Mouse (Mus musculus): ENCODE results near the gene Fntb.
"Not testable (repeated sequence)": the region's sequence is repeated elsewhere in the genome, so short reads cannot be mapped to it uniquely, and the experiment has no call there.

Gene Fntb

GRCm38 (mm10) chr12:76765354-76765851, at the start of gene Fntb, which contains the start of gene Churc1:
TSS of gene Fntb (plus strand) at chr12:76765589.
TSS of gene Churc1 (plus strand) at chr12:76765538.
- DNase-seq (ENCODE audit: low spot score in 2 of 2) = peak; percentile 86

GRCm38 (mm10) chr12:76718384-76718783, 47.0 kb upstream of the Fntb start:
- DNase-seq (ENCODE audit: low spot score in 2 of 2) = no peak

- DNase-seq (ENCODE audit: low spot score in 2 of 2) = no peak
Observed at GRCm38 (mm10) chr12:76720572-76720971, 44.8 kb upstream of the Fntb start.

DNA sequence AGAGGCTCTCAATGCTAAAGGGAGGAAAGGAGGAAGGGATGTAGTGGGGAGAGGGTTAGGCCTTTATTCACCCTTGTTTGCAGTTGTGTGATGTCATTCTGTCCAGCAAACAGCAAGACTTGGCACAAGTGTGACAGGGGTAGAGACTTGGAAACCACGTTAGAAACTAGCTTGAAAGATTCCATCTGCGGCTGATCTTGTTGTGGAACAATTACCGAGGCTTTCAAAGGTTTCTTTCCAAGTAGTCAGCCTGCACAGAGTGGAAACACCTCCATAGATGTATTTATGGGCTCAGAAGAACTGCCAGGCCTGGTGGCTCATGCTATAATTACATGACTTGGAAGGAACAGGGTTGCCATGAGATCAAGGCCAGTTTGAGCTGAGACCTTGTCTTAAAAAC, 43.4 kb upstream of the Fntb start:
- DNase-seq (ENCODE audit: low spot score in 2 of 2) = no peak

GRCm38 (mm10) chr12:76727955-76728354, 37.4 kb upstream of the Fntb start:
- no peak for DNase-seq (ENCODE audit: low spot score in 2 of 2)

DNA sequence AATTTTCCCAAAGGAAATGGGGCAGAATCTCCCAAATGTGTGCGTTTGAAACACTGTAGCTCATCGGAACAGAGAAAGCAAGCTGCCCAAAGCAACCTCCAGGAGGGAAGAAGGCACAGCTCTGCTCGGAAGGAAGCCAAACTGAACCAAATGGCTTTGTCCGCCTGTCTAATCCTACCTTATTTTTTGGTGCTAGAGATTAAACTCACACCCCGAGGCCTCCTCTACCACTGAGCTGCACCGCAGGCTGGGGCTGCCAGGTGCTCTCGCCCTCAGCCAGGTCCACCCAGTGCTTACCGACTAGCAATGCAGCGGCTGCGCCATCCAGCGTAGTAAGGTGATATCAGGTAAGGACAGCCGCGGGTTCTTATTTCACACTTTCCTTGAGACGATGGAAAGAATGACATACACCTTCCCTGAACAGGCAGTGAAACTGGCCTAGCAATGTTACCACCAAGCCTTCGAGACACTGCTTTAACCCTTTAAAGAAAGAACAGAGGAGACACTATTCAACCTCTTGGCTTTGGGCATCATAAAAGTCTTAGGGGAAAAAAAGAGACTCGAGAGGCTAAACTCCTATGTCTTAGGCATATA, 14.4 kb upstream of the Fntb start:
- DNase-seq (ENCODE audit: low spot score in 2 of 2) = no peak

DNA sequence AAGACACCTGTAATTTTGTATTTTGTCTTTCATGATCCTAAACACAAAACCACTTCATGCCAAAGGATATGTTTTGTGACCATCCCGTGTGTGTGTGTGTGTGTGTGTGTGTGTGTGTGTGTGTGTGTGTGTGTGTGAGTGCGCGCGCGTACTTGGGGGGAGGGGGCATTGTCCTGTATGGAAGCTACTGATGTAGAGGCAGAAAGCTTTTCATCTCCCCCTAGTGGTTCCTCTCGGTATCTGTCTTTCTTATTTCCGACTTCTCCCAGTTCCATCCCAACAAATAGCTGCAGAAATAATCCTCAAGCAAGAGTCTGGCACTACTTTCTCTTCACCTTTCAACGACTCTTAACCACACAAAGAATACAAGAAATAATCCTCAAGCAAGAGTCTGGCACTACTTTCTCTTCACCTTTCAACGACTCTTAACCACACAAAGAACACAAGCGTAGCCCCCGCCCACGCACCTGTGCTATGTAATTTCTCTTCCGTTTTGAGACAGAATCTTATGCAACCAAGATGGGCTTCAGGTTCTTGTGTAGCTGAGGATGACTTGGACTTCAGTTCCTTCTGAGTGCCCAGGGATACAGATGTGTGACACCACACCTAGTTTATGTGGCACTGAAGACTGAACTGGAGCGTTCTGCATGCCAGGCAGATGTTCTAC, 12.6 kb upstream of the Fntb start:
- no peak for DNase-seq (ENCODE audit: low spot score in 2 of 2)

DNA sequence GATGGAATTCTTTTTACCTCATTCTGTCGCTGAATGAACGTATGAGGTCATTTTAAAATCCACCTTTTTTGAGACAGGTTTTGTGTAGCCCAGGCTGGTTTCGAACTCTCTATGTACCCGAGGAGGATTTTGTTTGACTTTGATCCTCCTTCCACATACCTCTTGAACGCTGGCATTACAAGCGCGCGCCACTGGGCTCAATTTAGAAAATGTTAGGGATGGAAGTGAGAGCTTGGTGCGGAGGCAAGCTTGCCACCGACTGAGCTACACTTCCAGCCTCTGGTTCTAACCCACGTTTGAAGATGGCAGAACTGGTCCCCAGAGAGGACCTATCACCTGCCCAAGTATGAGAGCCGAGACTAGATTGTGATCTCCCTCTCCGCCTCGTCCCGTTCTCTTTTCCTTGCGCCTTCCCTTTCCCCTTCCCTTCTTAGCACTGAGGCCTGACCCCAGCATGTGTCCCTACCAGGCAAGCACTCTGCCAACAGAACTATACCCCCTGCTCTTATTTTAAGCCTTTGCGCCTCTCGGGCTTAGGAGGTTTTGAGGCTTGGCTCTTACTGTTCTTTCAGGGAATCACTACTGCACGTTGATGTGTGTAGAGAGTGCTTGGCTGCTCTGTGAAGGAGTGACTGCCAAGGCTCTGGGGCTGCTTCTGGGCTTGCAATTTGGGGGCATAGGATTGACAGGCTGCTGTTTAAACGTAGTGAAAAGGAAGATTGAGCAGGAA, 677 bp downstream of the Fntb start:
- peak in 1 of 2 experiments; percentile 27 for DNase-seq (ENCODE audit: low spot score in 2 of 2)

DNA sequence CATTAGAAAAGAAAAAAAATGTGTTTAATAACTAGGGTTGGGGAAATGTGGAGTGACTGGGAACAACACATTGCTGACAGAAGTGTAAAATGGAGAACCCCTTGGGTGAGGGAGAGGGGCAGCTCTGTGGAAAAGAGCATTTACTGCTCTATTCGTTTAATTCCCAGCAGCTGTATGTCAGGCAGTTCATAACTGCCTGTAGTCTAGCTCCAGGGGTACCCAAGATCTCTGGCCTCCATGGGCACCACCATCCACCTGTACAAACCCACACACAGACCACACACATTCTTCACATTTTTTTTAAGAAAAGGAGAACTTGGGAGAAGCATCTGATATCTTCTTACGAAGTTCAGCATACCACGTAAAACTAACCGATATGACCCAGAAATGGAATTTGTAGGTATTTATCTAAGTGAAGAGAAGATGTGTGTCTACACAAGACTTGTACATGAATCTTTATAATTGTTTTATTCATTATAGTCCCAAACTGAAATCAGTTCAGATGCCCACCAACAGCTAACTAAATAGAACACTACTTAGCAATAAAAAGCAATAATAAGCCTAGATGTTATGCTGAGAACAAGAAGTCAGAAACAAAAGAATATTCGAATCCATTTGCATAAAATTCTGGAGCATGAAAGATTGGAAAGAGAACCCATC, 5.6 kb downstream of the Fntb start:
- no peak for DNase-seq (ENCODE audit: low spot score in 2 of 2)

GRCm38 (mm10) chr12:76771540-76771939, 6.2 kb downstream of the Fntb start:
- no peak for DNase-seq (ENCODE audit: low spot score in 2 of 2)

DNA sequence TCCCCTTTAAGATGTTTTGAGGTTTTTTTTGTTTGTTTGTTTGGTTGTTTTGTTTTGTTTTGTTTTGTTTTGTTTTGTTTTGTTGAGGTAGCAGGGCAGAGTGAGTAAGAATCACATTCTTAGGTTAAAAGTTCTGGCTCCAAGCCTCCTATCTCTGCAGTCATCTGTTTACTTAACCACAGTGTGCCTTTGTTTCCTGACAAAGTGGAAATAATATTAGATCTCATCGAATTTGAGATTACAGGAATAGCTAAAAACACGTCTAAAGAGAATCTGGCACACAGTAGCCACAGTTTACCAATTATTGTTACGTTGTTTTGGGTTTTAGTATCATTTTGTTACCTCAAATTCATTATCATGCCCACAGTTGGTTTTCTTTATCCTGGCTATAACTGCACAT, 9.3 kb downstream of the Fntb start:
- no peak for DNase-seq (ENCODE audit: low spot score in 2 of 2)

GRCm38 (mm10) chr12:76775132-76775531, 9.7 kb downstream of the Fntb start:
- no peak for DNase-seq (ENCODE audit: low spot score in 2 of 2)

- DNase-seq (ENCODE audit: low spot score in 2 of 2) = no peak
Observed at GRCm38 (mm10) chr12:76776898-76777297, 11.5 kb downstream of the Fntb start.

GRCm38 (mm10) chr12:76777845-76778244, 12.5 kb downstream of the Fntb start:
- DNase-seq (ENCODE audit: low spot score in 2 of 2) = no peak

DNA sequence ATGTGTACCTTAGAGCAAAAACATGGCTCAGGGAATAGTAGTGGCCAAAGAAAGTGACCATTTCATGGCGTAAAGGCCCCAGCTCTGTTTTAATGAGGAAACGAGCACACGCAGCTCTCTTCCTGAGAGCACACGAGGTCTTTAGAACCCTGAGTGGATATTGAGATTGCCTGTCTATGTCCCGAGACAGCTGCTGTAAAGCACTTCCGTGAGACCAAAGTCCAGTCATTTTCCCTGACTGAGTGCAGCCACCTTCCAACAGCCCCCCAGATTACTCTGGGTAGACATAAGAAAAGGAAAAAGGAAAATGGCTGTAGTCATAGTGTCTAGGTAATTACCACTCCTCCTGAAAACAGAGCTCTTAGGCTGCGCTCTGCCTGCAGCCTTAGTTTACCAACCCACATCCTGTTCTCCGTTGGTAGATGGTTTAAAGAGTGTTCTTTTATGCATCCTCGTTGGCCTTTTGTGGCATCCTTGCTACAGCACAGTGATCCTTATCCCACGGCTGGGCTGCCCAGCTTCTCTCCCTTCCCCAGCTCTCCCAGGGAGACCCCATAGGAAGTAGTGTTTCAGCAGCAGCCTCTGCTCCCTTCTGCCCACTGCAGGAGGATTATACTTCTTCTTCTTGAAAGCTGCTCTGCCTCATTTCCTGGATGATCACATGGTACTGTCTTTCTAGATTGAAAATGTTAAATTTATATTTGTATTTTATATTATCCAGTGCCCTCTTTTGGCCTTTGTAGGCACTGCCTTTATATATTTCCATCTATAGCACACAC, 13.1 kb downstream of the Fntb start:
- DNase-seq (ENCODE audit: low spot score in 2 of 2) = no peak

DNA sequence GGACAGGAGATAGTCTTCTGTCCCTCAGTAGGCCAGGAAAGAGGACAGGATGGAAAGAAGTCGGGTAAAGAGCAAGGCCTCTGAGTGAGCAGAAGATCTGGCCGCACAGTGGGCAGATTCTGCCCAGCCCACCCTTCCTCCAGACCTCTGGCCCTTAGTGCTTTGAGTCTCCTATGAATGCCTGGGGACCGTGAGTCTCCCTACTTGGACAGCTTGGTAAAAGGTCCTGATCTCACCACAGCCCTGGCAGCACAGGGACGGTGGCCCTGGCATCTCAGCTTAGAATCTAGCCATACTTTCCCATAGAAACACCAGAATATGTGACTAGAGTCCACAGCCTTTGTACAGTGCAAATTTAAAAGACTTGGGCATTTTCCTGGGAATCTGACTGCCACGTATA, 14.6 kb downstream of the Fntb start:
- DNase-seq (ENCODE audit: low spot score in 2 of 2) = no peak

GRCm38 (mm10) chr12:76780639-76781468, 15.5 kb downstream of the Fntb start:
- DNase-seq (ENCODE audit: low spot score in 2 of 2) = no peak

GRCm38 (mm10) chr12:76784056-76784619, 18.7 kb downstream of the Fntb start:
- no peak for DNase-seq (ENCODE audit: low spot score in 2 of 2)

DNA sequence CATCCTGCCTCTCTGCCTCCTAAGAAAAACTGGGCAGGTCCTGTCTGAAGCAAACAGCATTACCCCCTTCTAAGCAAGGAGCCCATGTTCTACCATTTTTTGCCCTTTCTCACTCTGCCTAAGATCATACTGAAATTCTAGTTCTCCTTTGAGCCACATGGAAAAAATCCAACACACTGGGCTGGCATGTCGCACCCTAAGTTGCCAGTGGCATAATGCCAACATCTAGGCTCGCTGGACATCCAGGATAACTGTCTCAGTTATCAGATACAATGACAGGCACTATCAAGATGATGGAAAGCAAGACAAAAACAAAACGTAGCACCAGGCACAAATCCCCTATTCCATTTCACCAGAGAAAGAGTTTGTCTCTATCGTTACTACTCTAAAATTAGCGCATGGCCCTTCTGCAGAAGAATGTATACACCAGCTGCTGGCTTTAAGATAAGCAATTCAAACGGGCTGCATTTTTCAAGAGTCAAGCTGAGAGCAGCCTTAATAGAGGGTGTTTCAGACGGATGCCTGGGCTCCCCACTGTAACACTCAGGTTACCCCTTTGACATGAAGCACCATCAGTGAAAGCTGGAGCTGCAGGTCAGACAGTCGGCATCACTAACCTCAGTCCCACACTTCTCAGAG, 25.2 kb downstream of the Fntb start:
- no peak for DNase-seq (ENCODE audit: low spot score in 2 of 2)

- not testable (repeated sequence) for DNase-seq (ENCODE audit: low spot score in 2 of 2)
Observed at GRCm38 (mm10) chr12:76792540-76792939, 27.2 kb downstream of the Fntb start.
